Mouse (Mus musculus): Measurements from ENCODE around the gene Pex10. TPM values are rescaled to one million over a fixed set of nuclear protein-coding genes. Genes with fewer than 3 reads are reported as not detected.

The Pex10 gene
- polyA plus RNA-seq, 1 experiment from 2014 or later = 18.6 TPM

- H3K27ac ChIP-seq = no peak overlapping the region
- no peaks in the 10 kb centered on the region for H3K27me3 ChIP-seq
- H3K4me1 ChIP-seq (replicated peaks) = peaks cover 4% of the 10 kb centered on the region
- WGBS = 83% methylated on average over 6 of the region's 6 CpGs
- H3K4me2 ChIP-seq = no peak overlapping the region
- peaks cover 6% of the 10 kb centered on the region; the same call in 1 of the 2 replicates for H3K36me3 ChIP-seq
- ATAC-seq (ENCODE audit: low FRiP score) = no peak
- H3K9ac ChIP-seq = 0 out of 2 replicates have a peak overlapping the region, but pooled peaks have one; percentile 8
- no peaks in the 10 kb centered on the region for H3K9me3 ChIP-seq
- no peak overlapping the region for H3K4me3 ChIP-seq
Observed at GRCm38 (mm10) chr4:155097452-155097851, 30.6 kb downstream of the Pex10 start.

DNA sequence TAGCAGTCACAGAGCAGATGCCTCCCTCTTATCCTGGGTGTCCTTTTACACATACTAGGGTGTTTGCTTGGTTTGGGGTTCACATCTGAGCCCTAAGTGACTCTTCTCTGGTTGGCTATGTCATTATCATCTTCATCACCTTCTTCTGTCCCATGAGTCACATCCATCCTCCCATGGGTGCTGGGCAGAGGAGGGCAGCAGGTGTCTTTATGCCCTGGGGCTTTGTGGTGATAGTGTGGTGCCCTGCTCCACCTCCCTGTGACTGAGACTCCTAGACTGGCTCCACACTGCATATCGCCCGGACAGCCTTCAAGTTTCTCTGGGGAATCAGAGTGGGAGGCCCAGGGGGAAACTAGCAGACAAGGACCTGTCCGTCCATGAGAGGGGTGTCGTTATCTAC, 31.8 kb downstream of the Pex10 start:
- H3K4me2 ChIP-seq = no peak overlapping the region
- 72% methylated on average over 4 of the region's 4 CpGs for WGBS
- no peak overlapping the region for H3K27ac ChIP-seq
- no peak overlapping the region for H3K4me3 ChIP-seq
- no peaks in the 10 kb centered on the region for H3K9me3 ChIP-seq
- no peaks in the 10 kb centered on the region for H3K27me3 ChIP-seq
- 0 out of 2 replicates have a peak overlapping the region, but pooled peaks have one; percentile 8 for H3K9ac ChIP-seq
- ATAC-seq (ENCODE audit: low FRiP score) = no peak
- H3K36me3 ChIP-seq = no peaks in the 10 kb centered on the region
- peaks cover 4% of the 10 kb centered on the region for H3K4me1 ChIP-seq (replicated peaks)

DNA sequence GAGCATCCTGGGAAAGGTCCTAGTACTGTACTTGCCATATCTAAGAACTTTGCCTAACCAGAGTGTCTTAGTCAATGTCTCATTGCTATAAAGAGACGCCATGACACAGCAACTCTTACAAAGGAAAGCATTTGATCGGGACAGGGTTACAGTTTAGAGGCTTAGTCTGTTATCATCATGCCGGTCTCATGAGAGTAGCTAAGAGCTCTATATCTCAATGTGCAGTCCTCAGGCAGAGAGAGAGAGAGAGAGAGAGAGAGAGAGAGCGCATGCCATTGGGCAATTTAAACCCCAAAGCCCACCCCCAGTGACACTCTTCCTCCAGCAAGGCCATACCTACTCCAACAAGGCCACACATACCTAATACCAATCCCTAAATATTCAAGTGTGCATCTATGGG, 41.1 kb downstream of the Pex10 start:
- no peak overlapping the region for H3K4me2 ChIP-seq
- H3K27ac ChIP-seq = no peak overlapping the region
- no peaks in the 10 kb centered on the region for H3K4me1 ChIP-seq (replicated peaks)
- H3K9me3 ChIP-seq = no peaks in the 10 kb centered on the region
- no peak for ATAC-seq (ENCODE audit: low FRiP score)
- H3K4me3 ChIP-seq = no peak overlapping the region
- H3K36me3 ChIP-seq = no peaks in the 10 kb centered on the region
- no peaks in the 10 kb centered on the region for H3K27me3 ChIP-seq
- H3K9ac ChIP-seq = no peak overlapping the region
- WGBS = 95% methylated on average over 4 of the region's 4 CpGs

GRCm38 (mm10) chr4:155109471-155109870, 42.7 kb downstream of the Pex10 start:
- Histone ChIP-seq H3K4me3 (no peak overlapping the region), H3K36me3 (no peaks in the 10 kb centered on the region), H3K4me2 (no peak overlapping the region), H3K9ac (no peak overlapping the region), H3K27ac (no peak overlapping the region), H3K9me3 (no peaks in the 10 kb centered on the region), H3K27me3 (no peaks in the 10 kb centered on the region), H3K4me1 (replicated peaks) (peaks cover 4% of the 10 kb centered on the region)
- WGBS = 86% methylated on average over 5 of the region's 5 CpGs
- no peak for ATAC-seq (ENCODE audit: low FRiP score)

GRCm38 (mm10) chr4:155113766-155114410, 47.1 kb downstream of the Pex10 start:
- H3K9ac ChIP-seq = no peak overlapping the region
- H3K4me2 ChIP-seq = no peak overlapping the region
- 60% methylated on average over 8 of the region's 8 CpGs for WGBS
- H3K4me1 ChIP-seq (replicated peaks) = peaks cover 4% of the 10 kb centered on the region
- H3K9me3 ChIP-seq = no peaks in the 10 kb centered on the region
- ATAC-seq (ENCODE audit: low FRiP score) = no peak
- no peaks in the 10 kb centered on the region for H3K27me3 ChIP-seq
- no peak overlapping the region for H3K27ac ChIP-seq
- H3K4me3 ChIP-seq = no peak overlapping the region
- no peaks in the 10 kb centered on the region for H3K36me3 ChIP-seq

GRCm38 (mm10) chr4:155116607-155117006, 49.8 kb downstream of the Pex10 start:
- Histone ChIP-seq H3K27ac (no peak overlapping the region), H3K4me1 (replicated peaks) (peaks cover 12% of the 10 kb centered on the region), H3K9me3 (no peaks in the 10 kb centered on the region), H3K9ac (no peak overlapping the region), H3K4me2 (no peak overlapping the region), H3K4me3 (no peak overlapping the region), H3K36me3 (no peaks in the 10 kb centered on the region), H3K27me3 (no peaks in the 10 kb centered on the region)
- ATAC-seq (ENCODE audit: low FRiP score) = no peak
- 89% methylated on average over 4 of the region's 4 CpGs for WGBS

- no peak overlapping the region for H3K4me3 ChIP-seq
- WGBS = 79% methylated on average over 6 of the region's 6 CpGs
- H3K27ac ChIP-seq = no peak overlapping the region
- no peaks in the 10 kb centered on the region for H3K9me3 ChIP-seq
- no peaks in the 10 kb centered on the region for H3K36me3 ChIP-seq
- H3K27me3 ChIP-seq = no peaks in the 10 kb centered on the region
- ATAC-seq (ENCODE audit: low FRiP score) = no peak
- peaks cover 20% of the 10 kb centered on the region for H3K4me1 ChIP-seq (replicated peaks)
- no peak overlapping the region for H3K9ac ChIP-seq
- no peak overlapping the region for H3K4me2 ChIP-seq
Observed at GRCm38 (mm10) chr4:155117396-155117978, 50.7 kb downstream of the Pex10 start.

DNA sequence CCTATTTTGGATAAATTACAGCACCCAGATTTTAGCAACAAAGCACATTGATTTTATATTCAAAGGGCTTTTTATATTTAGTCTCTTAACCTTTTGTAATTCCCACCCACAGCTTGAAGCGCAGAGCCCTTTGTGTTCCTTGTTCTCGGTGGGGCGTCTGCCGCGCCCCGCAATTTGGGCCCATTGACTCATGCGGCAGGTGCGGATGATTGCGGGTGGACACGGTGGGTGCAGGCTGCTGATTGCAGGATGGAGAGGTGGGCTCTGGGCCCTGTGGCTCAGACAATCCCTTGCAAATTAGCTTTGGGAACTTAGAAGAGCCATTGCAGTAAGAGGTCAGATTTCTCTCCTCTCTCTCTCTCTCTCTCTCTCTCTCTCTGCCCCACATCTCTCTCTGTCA, 51.5 kb downstream of the Pex10 start:
- Histone ChIP-seq H3K4me2 (no peak overlapping the region), H3K4me3 (no peak overlapping the region), H3K27me3 (no peaks in the 10 kb centered on the region), H3K4me1 (replicated peaks) (peaks cover 28% of the 10 kb centered on the region), H3K27ac (no peak overlapping the region), H3K36me3 (no peaks in the 10 kb centered on the region), H3K9ac (no peak overlapping the region), H3K9me3 (no peaks in the 10 kb centered on the region)
- ATAC-seq (ENCODE audit: low FRiP score) = no peak
- 66% methylated on average over 10 of the region's 10 CpGs for WGBS

DNA sequence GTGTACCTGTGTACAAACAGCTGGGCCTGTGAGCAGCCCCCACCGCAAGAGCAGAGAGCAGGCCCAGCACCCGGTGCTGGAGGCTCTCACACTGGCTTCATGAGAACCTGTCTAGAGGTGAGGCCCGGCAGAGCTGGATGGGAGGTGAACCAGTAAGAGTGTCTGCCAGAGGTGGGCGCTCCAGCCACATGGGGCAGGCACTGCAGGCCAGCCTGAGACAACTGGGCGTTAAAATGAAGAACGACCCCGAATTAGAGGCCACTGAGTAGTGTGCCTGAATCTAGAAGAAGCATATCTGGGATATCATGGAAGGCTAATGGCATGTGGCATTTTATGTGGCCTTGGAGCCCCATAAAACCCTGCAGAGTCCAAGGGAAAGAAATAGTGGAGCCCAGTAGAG, 53.2 kb downstream of the Pex10 start:
- no peaks in the 10 kb centered on the region for H3K36me3 ChIP-seq
- WGBS = 93% methylated on average over 7 of the region's 7 CpGs
- H3K27ac ChIP-seq = no peak overlapping the region
- no peak for ATAC-seq (ENCODE audit: low FRiP score)
- H3K4me1 ChIP-seq (replicated peaks) = peaks cover 38% of the 10 kb centered on the region
- H3K27me3 ChIP-seq = no peaks in the 10 kb centered on the region
- H3K9me3 ChIP-seq = no peaks in the 10 kb centered on the region
- H3K9ac ChIP-seq = no peak overlapping the region
- no peak overlapping the region for H3K4me2 ChIP-seq
- no peak overlapping the region for H3K4me3 ChIP-seq

DNA sequence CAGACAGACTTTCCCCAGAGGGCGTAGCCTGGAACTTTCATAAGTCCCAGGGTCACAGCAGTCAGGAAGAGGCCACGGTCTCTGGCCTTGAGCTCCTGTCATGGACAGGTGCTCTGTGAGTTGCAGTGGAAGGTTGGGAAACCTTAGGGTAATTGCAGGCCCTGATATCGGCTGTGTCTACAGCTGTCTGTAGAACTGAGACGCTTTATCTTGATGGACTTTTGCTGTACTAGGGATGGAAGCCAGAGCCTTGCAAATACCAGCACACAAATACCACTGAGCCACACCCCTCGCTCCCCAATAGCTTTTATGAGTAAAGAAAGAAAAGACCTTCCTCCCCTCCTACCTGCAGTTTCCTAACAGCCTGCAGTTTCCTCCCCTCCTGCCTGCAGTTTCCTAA, 53.8 kb downstream of the Pex10 start:
- H3K36me3 ChIP-seq = no peaks in the 10 kb centered on the region
- no peaks in the 10 kb centered on the region for H3K9me3 ChIP-seq
- H3K27me3 ChIP-seq = no peaks in the 10 kb centered on the region
- ATAC-seq (ENCODE audit: low FRiP score) = no peak
- no peak overlapping the region for H3K4me2 ChIP-seq
- WGBS = 83% methylated on average over 5 of the region's 5 CpGs
- no peak overlapping the region for H3K9ac ChIP-seq
- H3K4me3 ChIP-seq = no peak overlapping the region
- peaks cover 41% of the 10 kb centered on the region for H3K4me1 ChIP-seq (replicated peaks)
- no peak overlapping the region for H3K27ac ChIP-seq

DNA sequence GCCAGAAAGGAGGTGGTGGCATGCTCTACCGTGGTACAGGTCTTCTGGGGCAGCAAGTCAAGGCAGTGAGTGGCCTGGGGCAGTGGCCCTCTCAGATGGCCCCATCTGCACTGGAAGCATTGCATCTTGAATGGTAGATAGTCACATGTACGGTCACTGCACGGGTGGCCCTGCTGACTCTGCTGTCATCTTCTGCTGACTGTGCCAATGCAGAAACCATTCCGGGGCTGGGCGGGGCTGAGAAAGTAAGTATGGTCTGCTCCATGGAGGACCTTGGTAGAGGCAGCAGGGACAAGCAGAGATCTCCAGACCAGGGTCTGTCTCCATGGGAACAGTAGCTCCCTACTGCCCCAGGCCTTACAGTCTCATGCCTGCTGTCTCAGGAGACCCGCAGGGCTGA, 54.4 kb downstream of the Pex10 start:
- Histone ChIP-seq H3K36me3 (no peaks in the 10 kb centered on the region), H3K4me1 (replicated peaks) (peaks cover 41% of the 10 kb centered on the region), H3K27me3 (no peaks in the 10 kb centered on the region), H3K27ac (no peak overlapping the region), H3K4me2 (no peak overlapping the region), H3K4me3 (no peak overlapping the region), H3K9ac (no peak overlapping the region), H3K9me3 (no peaks in the 10 kb centered on the region)
- no peak for ATAC-seq (ENCODE audit: low FRiP score)
- 85% methylated on average over 6 of the region's 6 CpGs for WGBS

Measured in hindbrain, embryonic 13.5 days (tissue).